Mouse (Mus musculus) liver, embryonic 15.5 days (tissue): ENCODE results near the gene Fbxw8. TPM values are rescaled to one million over a fixed set of nuclear protein-coding genes. Genes with fewer than 3 reads are reported as not detected.

Experiments used
- ATAC-seq: fragments of 200-750 bp; cut with Nextera tagmentation; 2 replicates; pipeline ENCODE4 v1.8.0; 2017; ENCODE audit warnings: moderate number of reproducible peaks, mild to moderate bottlenecking, moderate library complexity; ENCODE audit not compliant: insufficient read depth
- H3K27ac ChIP-seq: fragments of 300-500 bp; sonication (generic); replicated peaks from 2 replicates; pipeline ENCODE4 v1.5.1; 2015; ENCODE audit warnings: mild to moderate bottlenecking, inconsistent platforms
- H3K27me3 ChIP-seq: fragments of 300-500 bp; sonication (generic); 2 replicates; pipeline ENCODE4 v1.6.1; 2015; ENCODE audit warnings: mild to moderate bottlenecking, inconsistent platforms
- H3K36me3 ChIP-seq: fragments of 300-500 bp; sonication (generic); replicated peaks from 2 replicates; pipeline ENCODE4 v1.6.1; 2015; ENCODE audit warnings: moderate library complexity, mild to moderate bottlenecking, inconsistent platforms
- H3K4me1 ChIP-seq: fragments of 300-500 bp; sonication (generic); replicated peaks from 2 replicates; pipeline ENCODE4 v1.6.1; 2015; ENCODE audit warnings: inconsistent platforms
- H3K4me2 ChIP-seq: fragments of 300-500 bp; sonication (generic); 2 replicates; pipeline ENCODE4 v1.6.1; 2015; ENCODE audit warnings: moderate library complexity, mild to moderate bottlenecking, inconsistent platforms
- H3K4me3 ChIP-seq: fragments of 300-500 bp; sonication (generic); replicated peaks from 2 replicates; pipeline ENCODE4 v1.5.1; 2015; ENCODE audit warnings: mild to moderate bottlenecking, inconsistent platforms
- H3K9ac ChIP-seq: fragments of 300-500 bp; sonication (generic); 2 replicates; pipeline ENCODE4 v1.6.1; 2015; ENCODE audit warnings: moderate library complexity, mild to moderate bottlenecking, inconsistent platforms
- H3K9me3 ChIP-seq: fragments of 300-500 bp; sonication (generic); replicated peaks from 2 replicates; pipeline ENCODE4 v1.6.1; 2016; ENCODE audit warnings: inconsistent platforms
- WGBS: fragments of 180-500 bp; shearing (Covaris S2); methylation state at CpG from one replicate; pipeline ENCODE4 v1.1.7; 2015; ENCODE audit warnings: mixed read lengths; ENCODE audit not compliant: insufficient replicate concordance; 5-methylcytosine and 5-hydroxymethylcytosine counted together
- polyA plus RNA-seq: library from polyadenylated mRNA; unstranded; fragments of >200 nt; fragmentation: Nextera tagmentation; extraction: Ambion mirVana; gene quantifications from 2 replicates; pipeline ENCODE4 v1.2.1, GENCODE M21; 2015

Gene Fbxw8
- polyA plus RNA-seq, 1 experiment from 2014 or later: 7.7 TPM

DNA sequence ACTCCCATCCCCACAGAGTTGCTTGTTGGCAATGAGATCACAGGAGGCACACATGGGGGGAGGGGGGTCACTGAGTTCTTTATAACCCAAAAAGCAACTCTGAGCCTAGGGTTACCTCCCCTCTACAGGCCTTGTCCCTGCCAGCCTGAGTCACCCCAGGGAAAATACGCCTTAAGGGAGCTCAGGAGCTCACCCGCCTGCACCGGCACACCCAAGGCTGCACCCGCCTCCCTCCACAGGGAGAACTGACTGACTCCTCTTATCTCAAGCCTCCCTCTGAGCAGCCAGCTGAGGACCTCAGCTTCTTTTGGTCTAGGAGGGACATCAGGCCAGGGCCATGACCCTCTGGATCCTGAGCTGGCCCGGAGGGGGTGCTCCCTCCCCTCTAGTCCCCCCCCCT lies 124.2 kb downstream of the Fbxw8 start:
- peaks cover 57% of the 10 kb centered on the region for H3K27me3 ChIP-seq
- WGBS: 23% methylated on average over 5 of the region's 5 CpGs
- H3K9me3 ChIP-seq: no peaks in the 10 kb centered on the region
- no peak overlapping the region for H3K4me2 ChIP-seq
- no peaks in the 10 kb centered on the region for H3K36me3 ChIP-seq
- no peak for ATAC-seq
- no peak overlapping the region for H3K27ac ChIP-seq
- no peak overlapping the region for H3K9ac ChIP-seq
- peaks cover 13% of the 10 kb centered on the region; the same call in 1 of the 2 replicates for H3K4me1 ChIP-seq
- no peak overlapping the region for H3K4me3 ChIP-seq

DNA sequence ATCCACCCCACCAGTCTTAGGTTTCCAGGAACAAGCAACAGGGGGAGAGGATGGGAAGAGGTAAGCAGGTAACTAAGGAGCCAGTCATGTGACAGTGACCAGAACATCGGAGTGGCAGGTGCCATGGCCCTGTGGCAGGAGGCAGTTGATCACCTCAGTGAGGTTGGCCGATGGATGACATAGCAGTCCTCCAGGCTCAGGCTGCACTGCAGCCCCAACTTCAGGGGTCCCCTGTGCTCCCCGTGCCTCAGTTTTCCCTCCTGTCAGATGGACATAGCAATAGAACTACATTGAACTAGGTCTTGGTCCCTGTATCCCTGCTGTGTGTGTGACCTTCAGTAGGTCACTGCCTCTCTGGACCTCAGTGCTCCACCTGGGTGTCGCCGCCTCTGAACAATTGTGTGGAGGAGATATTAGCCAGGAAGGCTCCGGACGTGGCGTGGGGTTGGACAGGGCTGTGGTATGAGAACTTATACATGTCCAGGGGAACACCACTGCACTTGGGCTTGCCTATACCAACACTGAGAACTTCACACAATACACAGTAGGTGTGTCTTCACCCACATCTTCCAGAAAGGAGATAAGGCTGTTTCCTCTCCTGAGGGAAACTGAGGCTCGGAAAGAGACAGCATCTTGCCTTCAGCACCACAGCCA lies 125.1 kb downstream of the Fbxw8 start:
- no peak for ATAC-seq
- 69% methylated on average over 9 of the region's 9 CpGs for WGBS
- Histone ChIP-seq H3K9ac (no peak overlapping the region), H3K4me1 (peaks cover 13% of the 10 kb centered on the region; the same call in 1 of the 2 replicates), H3K27ac (no peak overlapping the region), H3K9me3 (no peaks in the 10 kb centered on the region), H3K4me3 (no peak overlapping the region), H3K27me3 (peaks cover 66% of the 10 kb centered on the region), H3K36me3 (no peaks in the 10 kb centered on the region), H3K4me2 (no peak overlapping the region)

DNA sequence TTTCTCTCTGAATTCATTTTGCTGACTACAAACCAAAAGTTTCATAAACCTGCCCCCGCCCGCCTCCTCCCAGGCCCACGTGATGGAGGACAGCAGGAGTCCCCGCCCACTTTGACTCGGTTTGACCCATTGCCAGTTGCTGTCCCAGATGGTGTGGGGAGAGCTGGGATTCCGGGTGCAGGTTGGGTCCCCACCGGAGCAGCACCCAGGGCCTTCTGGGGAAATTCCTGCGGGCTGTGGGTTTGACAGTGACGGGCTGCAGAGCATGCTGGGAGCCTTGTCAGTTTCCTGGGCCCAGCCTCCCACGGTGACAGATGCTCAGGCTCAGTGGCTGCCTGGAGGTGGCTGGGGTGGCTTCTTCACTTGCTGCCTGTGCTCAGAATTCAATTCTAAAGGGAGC lies 125.8 kb downstream of the Fbxw8 start:
- no peaks in the 10 kb centered on the region for H3K36me3 ChIP-seq
- H3K4me3 ChIP-seq: peak overlapping the region; percentile 53
- no peak overlapping the region for H3K9ac ChIP-seq
- no peaks in the 10 kb centered on the region for H3K9me3 ChIP-seq
- H3K27ac ChIP-seq: no peak overlapping the region
- H3K4me2 ChIP-seq: peak overlapping the region; percentile 70
- ATAC-seq: no peak
- 2% methylated on average over 10 of the region's 10 CpGs for WGBS
- peaks cover 13% of the 10 kb centered on the region; the same call in 1 of the 2 replicates for H3K4me1 ChIP-seq
- H3K27me3 ChIP-seq: peaks cover 68% of the 10 kb centered on the region

DNA sequence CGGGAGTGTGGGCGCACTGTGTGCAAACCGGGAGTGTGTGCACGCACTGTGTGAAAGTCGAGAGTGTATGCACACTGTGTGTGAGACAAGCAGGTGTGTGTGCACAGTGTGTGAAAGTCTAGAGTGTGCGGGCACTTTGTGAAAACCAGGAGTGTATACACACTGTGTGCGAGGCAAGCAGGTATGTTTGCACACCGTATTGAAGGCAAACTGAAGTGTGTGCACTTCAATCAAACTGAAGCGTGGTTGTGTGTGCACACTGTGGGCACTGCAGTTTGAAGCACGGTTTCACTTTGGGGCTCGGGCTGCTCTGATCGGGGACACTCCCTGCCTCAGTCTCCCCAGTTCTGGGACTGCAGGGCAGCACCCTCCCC lies 126.2 kb downstream of the Fbxw8 start:
- Histone ChIP-seq H3K27ac (no peak overlapping the region), H3K27me3 (peaks cover 69% of the 10 kb centered on the region), H3K9me3 (no peaks in the 10 kb centered on the region), H3K4me1 (peaks cover 13% of the 10 kb centered on the region; the same call in 1 of the 2 replicates), H3K4me2 (peak overlapping the region; percentile 70), H3K36me3 (no peaks in the 10 kb centered on the region), H3K4me3 (peak overlapping the region; percentile 53), H3K9ac (no peak overlapping the region)
- ATAC-seq: 0 out of 2 replicates have a peak, but pooled peaks have one; percentile 18
- WGBS: 3% methylated on average over 12 of the region's 12 CpGs

DNA sequence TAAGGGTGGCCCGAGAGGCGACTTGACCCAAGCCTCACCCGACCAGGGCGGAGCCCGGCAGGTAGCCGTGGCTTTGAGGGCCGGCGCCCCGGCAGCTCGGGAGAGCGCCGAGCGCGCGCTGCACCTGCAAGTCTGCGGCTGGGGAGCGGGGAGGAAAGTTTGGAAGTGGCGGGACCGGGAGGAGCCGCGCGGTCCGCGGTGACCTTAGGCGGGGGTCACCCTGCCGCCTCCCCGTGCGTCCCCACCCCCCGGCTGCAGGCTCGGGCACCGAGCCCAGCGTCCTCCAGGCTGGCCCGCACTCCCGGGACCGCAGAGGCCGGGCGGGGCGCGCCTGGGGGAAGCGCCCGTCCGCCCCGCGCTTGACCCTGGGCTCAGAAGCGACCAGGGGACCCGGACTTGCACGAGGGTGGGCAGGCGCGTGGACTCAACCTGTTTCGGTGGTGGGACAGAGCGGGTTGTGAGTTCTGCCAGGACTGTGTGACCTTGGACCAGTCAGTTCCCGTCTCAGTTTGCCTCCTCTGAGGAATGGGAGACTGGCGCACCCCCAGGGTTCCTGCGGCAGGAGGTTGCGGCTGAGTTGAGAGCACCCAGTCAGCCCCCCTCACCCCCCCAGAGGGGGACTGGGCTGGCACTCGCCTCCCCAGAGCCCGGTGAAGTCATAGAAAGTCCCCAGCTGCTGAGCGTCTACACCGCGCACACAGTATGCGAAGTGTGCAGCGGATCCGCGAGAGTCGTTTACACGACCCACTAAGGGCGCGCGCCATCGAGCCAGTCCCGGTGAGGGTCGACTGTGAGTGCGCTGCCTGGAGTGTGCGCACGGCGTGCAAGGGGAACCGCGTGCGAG lies 126.9 kb downstream of the Fbxw8 start:
- 2% methylated on average over 73 of the region's 79 CpGs for WGBS
- no peak overlapping the region for H3K9ac ChIP-seq
- H3K36me3 ChIP-seq: no peaks in the 10 kb centered on the region
- no peaks in the 10 kb centered on the region for H3K9me3 ChIP-seq
- H3K4me2 ChIP-seq: peak overlapping the region; percentile 70
- H3K27me3 ChIP-seq: peaks cover 69% of the 10 kb centered on the region
- peak overlapping the region; percentile 53 for H3K4me3 ChIP-seq
- ATAC-seq: 0 out of 2 replicates have a peak, but pooled peaks have one; percentile 31
- no peak overlapping the region for H3K27ac ChIP-seq
- peaks cover 13% of the 10 kb centered on the region; the same call in 1 of the 2 replicates for H3K4me1 ChIP-seq

DNA sequence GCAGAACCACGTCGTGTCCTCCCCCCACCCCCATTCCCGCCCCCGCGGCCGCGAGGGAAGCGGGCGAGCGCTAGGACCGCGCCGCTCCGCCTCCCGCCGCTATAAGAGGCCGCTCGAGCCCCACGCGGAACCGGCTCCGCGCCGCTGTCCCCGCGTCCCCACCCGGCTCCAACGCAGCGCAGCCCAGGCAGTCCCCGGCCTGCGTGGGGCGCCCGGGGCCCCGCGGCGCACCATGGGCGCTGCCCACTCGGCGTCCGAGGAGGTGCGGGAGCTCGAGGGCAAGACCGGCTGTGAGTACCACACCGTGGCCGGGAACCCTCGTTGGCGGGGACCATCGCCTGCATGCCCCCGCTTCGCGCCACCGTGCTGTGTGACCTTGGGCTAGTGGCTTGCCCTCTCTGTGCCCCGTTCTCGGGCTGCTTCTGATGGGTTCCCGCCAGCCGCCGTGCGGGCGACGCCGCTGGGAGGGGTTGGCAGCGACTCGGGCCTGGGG lies 127.5 kb downstream of the Fbxw8 start, which contains the start of gene Tesc:
Gene Tesc (plus strand): TSS at position 46 of the 493 bp plus-strand sequence.
- WGBS: under 1% methylated on average over 63 of the region's 63 CpGs
- Histone ChIP-seq H3K4me3 (peak within 1 kb of the TSS; percentile 53), H3K4me1 (peaks cover 13% of the 10 kb centered on the region; the same call in 1 of the 2 replicates), H3K27ac (no peak within 1 kb of the TSS), H3K4me2 (peak within 1 kb of the TSS; percentile 70), H3K9me3 (no peaks in the 10 kb centered on the region), H3K36me3 (no peaks in the 10 kb centered on the region), H3K9ac (no peak within 1 kb of the TSS), H3K27me3 (peaks cover 69% of the 10 kb centered on the region)
- no peak for ATAC-seq

DNA sequence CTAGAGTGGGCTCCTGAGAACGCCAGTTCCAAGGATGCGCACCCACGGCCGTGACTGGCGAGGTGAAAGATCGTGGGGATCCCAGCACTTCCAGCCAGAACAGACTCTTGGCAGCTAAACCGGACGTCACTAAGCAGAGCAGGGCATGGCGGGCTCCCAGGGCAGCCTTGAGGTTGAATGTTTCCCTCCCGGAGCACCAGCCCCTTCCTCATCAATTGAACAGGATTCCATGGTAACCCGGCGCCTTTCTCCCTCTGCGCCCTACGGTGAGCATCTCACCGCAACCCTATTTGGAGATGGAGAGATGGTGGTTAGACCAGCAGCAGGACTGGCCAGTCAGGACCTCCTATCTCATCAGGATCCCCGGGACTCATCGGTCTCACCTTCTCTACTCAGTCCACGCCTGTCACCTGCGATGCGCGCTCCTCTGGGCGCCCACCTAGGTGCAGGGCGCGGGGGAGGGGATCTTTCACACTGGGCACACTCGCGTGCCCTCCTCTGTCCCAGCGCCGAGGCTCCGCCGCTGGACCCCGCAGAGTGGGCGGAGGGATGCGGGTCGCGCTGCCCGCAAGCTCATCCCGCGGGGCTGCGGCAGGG lies 128.1 kb downstream of the Fbxw8 start:
- Histone ChIP-seq H3K27me3 (peaks cover 69% of the 10 kb centered on the region), H3K4me3 (peak overlapping the region; percentile 53), H3K9ac (no peak overlapping the region), H3K36me3 (no peaks in the 10 kb centered on the region), H3K4me1 (peaks cover 13% of the 10 kb centered on the region; the same call in 1 of the 2 replicates), H3K4me2 (peak overlapping the region; percentile 70), H3K9me3 (no peaks in the 10 kb centered on the region), H3K27ac (no peak overlapping the region)
- no peak for ATAC-seq
- 4% methylated on average over 39 of the region's 39 CpGs for WGBS

DNA sequence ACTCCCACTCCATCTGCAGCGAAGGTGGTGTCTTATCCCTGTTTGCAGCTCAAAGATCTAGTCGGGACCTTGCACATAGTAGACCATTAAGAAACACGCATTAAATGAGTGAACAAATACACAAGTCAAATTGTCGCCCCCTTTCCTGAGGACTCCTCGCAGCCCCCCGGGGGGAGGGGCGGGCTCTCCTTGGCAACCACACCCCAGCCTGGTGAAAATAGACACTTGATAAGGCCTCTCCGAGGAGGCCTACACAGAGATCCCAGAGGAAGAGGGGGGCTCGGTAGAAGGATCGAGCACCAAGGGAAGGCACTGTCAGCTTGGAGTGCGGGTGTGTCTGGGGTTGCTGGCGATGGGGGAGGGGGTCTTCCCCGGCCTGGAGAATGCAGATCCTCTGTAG lies 128.9 kb downstream of the Fbxw8 start:
- no peak overlapping the region for H3K27ac ChIP-seq
- H3K9ac ChIP-seq: no peak overlapping the region
- H3K27me3 ChIP-seq: peaks cover 65% of the 10 kb centered on the region
- no peak for ATAC-seq
- peaks cover 13% of the 10 kb centered on the region; the same call in 1 of the 2 replicates for H3K4me1 ChIP-seq
- no peaks in the 10 kb centered on the region for H3K9me3 ChIP-seq
- H3K4me3 ChIP-seq: no peak overlapping the region
- no peak overlapping the region for H3K4me2 ChIP-seq
- H3K36me3 ChIP-seq: no peaks in the 10 kb centered on the region
- WGBS: 4% methylated on average over 13 of the region's 13 CpGs

DNA sequence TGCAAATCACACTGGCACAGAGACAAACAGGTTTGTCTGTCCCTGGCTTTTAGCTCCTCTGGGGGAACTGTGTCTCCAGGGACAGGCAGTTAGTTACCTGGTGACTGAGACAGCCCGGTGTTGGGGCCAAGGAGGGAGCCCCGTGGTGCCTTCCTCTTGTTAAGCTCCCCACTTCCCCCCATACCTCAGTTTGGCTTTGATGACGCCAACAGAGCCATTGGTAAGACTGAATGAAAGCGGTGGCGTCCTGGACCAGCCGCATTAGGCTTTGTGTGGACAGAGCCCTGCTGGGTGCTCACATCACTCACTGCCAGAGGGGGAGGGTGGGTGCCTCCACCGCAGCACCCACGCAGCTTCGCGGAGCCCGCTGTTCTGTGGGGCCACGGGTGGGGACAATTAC lies 129.4 kb downstream of the Fbxw8 start:
- WGBS: 6% methylated on average over 12 of the region's 12 CpGs
- Histone ChIP-seq H3K9ac (no peak overlapping the region), H3K27me3 (peaks cover 60% of the 10 kb centered on the region), H3K4me2 (no peak overlapping the region), H3K27ac (no peak overlapping the region), H3K9me3 (no peaks in the 10 kb centered on the region), H3K4me3 (no peak overlapping the region), H3K4me1 (peaks cover 13% of the 10 kb centered on the region; the same call in 1 of the 2 replicates), H3K36me3 (no peaks in the 10 kb centered on the region)
- ATAC-seq: no peak

DNA sequence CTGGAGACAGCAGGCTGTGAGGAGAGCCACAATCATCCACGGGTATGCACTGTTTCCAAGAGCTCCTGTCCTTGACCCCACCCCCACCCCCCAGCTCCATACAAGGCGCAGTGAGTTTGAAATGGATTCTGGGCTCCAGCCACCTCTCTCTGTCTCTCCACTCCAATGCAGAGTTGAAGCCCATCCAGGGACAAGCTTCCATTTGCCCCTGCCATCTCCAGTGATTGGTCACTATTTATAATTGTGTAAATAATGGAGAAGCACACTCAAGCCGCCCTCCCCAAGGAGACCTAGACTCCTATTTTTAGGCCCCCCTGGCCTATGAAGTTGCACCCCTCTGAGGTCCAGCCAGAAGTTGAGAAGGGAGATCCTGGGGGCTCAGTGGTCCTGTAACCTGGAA lies 132.2 kb downstream of the Fbxw8 start:
- Histone ChIP-seq H3K9ac (no peak overlapping the region), H3K4me2 (no peak overlapping the region), H3K36me3 (no peaks in the 10 kb centered on the region), H3K4me3 (no peak overlapping the region), H3K27me3 (peaks cover 32% of the 10 kb centered on the region), H3K27ac (no peak overlapping the region), H3K9me3 (no peaks in the 10 kb centered on the region), H3K4me1 (peaks cover 5% of the 10 kb centered on the region; the same call in 1 of the 2 replicates)
- 51% methylated on average over 3 of the region's 3 CpGs for WGBS
- no peak for ATAC-seq

DNA sequence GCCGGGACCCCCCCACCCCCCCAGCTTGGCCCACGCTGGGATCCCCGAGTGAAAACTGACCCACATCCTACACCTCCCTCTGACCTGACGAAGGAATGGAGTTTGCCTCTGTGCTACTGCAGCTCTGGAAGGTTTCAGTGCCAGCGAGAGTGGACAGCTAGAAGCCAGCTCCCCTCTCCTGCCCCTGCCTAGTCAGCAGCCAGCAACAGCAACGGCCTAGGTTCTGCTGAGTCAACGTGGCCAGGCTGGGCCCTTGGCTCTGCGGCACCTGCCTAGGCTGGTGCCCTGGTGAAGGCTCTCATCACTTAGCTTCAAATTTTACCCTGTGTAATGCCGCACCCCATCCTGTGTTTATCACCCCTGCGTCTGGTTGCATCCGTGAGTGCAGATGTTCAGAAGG lies 135.4 kb downstream of the Fbxw8 start:
- WGBS: 52% methylated on average over 11 of the region's 11 CpGs
- no peak overlapping the region for H3K4me2 ChIP-seq
- H3K27ac ChIP-seq: no peak overlapping the region
- H3K9ac ChIP-seq: no peak overlapping the region
- no peaks in the 10 kb centered on the region for H3K9me3 ChIP-seq
- peaks cover 5% of the 10 kb centered on the region for H3K27me3 ChIP-seq
- H3K36me3 ChIP-seq: no peaks in the 10 kb centered on the region
- H3K4me1 ChIP-seq: no peaks in the 10 kb centered on the region
- no peak for ATAC-seq
- H3K4me3 ChIP-seq: no peak overlapping the region
